Mouse (Mus musculus): Measurements from ENCODE around the gene Vsig1. TPM values are rescaled to one million over a fixed set of nuclear protein-coding genes. Genes with fewer than 3 reads are reported as not detected.

The Vsig1 gene
- polyA plus RNA-seq, 1 experiment from 2014 or later = 0.11 TPM

- 71% methylated on average over 6 of the region's 6 CpGs for WGBS
These were observed 77.4 kb downstream of the Vsig1 start for GRCm38 (mm10) chrX:140984795-140985194.

GRCm38 (mm10) chrX:140985256-140985655 is 77.8 kb downstream of the Vsig1 start:
- H3K36me3 ChIP-seq (ENCODE audit: control insufficient read depth, insufficient read depth, low read length) = no peaks in the 10 kb centered on the region
- H3K9ac ChIP-seq (ENCODE audit: low read length) = no peak overlapping the region
- DNase-seq (ENCODE audit: low spot score) = no peak
- no peak overlapping the region for H3K4me3 ChIP-seq (ENCODE audit: low read depth, low read length)
- H3K9me3 ChIP-seq (ENCODE audit: control insufficient read depth, low read length) = no peaks in the 10 kb centered on the region
- peaks cover 11% of the 10 kb centered on the region for H3K27me3 ChIP-seq (ENCODE audit: control insufficient read depth, insufficient read depth, low read length)
- no peak overlapping the region for H3K27ac ChIP-seq (replicated peaks; ENCODE audit: low read depth, low read length)
- H3K4me2 ChIP-seq (ENCODE audit: low read depth, severe bottlenecking) = no peak overlapping the region
- ATAC-seq (ENCODE audit: insufficient number of reproducible peaks, low FRiP score, low TSS enrichment, low read depth) = no peak
- H3K4me1 ChIP-seq (ENCODE audit: control insufficient read depth, insufficient read depth, low read length) = no peaks in the 10 kb centered on the region
- WGBS = 89% methylated on average over 2 of the region's 2 CpGs

More at GRCm38 (mm10) chrX:140984795-140985194, 77.4 kb downstream of the Vsig1 start:
- no peak overlapping the region for H3K9ac ChIP-seq (ENCODE audit: low read length)
- ATAC-seq (ENCODE audit: insufficient number of reproducible peaks, low FRiP score, low TSS enrichment, low read depth) (no peak), DNase-seq (ENCODE audit: low spot score) (no peak)
- peaks cover 11% of the 10 kb centered on the region for H3K27me3 ChIP-seq (ENCODE audit: control insufficient read depth, insufficient read depth, low read length)
- no peaks in the 10 kb centered on the region for H3K36me3 ChIP-seq (ENCODE audit: control insufficient read depth, insufficient read depth, low read length)
- H3K4me1 ChIP-seq (ENCODE audit: control insufficient read depth, insufficient read depth, low read length) = no peaks in the 10 kb centered on the region
- no peak overlapping the region for H3K4me2 ChIP-seq (ENCODE audit: low read depth, severe bottlenecking)
- no peak overlapping the region for H3K4me3 ChIP-seq (ENCODE audit: low read depth, low read length)
- no peak overlapping the region for H3K27ac ChIP-seq (replicated peaks; ENCODE audit: low read depth, low read length)
- H3K9me3 ChIP-seq (ENCODE audit: control insufficient read depth, low read length) = no peaks in the 10 kb centered on the region

Other genes starting within 250 kb of the Vsig1 start
- 1.7 and 2.5 TPM in 2 replicates for gene Mid2, start 243.0 kb upstream of the Vsig1 start, polyA plus RNA-seq (2014; fragmentation: Nextera tagmentation; extraction: Ambion mirVana)
- not detected in 2 replicates for gene Tex13b, start 94.2 kb upstream of the Vsig1 start, polyA plus RNA-seq (2014; fragmentation: Nextera tagmentation; extraction: Ambion mirVana)
- 43.1 and 48.1 TPM in 2 replicates for gene Psmd10, start 49.1 kb downstream of the Vsig1 start, polyA plus RNA-seq (2014; fragmentation: Nextera tagmentation; extraction: Ambion mirVana)
- gene Atg4a, start 49.3 kb downstream of the Vsig1 start, polyA plus RNA-seq (2014; fragmentation: Nextera tagmentation; extraction: Ambion mirVana) = 14.2 and 15.3 TPM in 2 replicates